In the genomic region with DNA sequence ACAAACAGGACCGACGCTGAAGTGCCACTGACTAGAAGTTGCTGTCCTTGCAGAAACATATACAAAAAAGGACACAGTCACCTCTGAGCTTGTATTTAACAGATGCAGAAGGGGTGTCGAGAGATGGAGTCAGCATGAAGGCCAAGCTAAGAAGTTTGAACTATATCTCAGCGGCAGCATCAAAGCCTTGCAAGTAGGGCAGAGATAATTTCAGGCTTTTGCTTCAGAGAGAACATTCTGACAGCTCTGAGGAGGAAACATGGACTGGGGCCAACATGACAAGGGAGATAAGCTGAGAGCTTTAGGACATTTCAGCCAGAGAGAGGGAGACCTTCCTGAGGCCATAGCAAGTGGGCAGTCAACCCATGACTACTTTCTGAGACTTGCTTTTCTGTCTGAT, we compare ENCODE assay signal across 15 mouse cellular contexts.
A peak's percentile ranks its signal among the peaks of the same experiment; 100 is the strongest.
DNase-seq lines count a peak whose midpoint lies in the region; ATAC-seq and TF ChIP-seq lines count a peak whose summit lies in the region.
"Had no signal": no experiment of that assay in that cellular context is flagged by ENCODE, and none has a peak within 500 bp of the region (broad histone marks: within the 10 kb centered on the region; RNA-seq: fewer than 3 reads in every experiment).

No protein-coding gene starts in this region.

- no peaks in the 10 kb centered on the region for H3K36me3 ChIP-seq in lung, embryonic 14.5 days (ENCODE audit: insufficient read depth)
- H3K36me3 ChIP-seq: forebrain, embryonic 10.5 days; midbrain, embryonic 10.5 days had no signal

- H3K4me3 ChIP-seq in lung, embryonic 14.5 days (ENCODE audit: low read depth, low read length): no peak overlapping the region
- H3K4me3 ChIP-seq in lung, adult 2 months (replicated peaks; ENCODE audit: extremely low read depth, low read depth, low read length): no peak overlapping the region
- H3K4me3 ChIP-seq: forebrain, embryonic 10.5 days; midbrain, embryonic 10.5 days had no signal

- TF ChIP-seq POLR2A in lung, adult 2 months (IDR thresholded peaks at IDR 0.05; ENCODE audit: borderline replicate concordance, extremely low read depth, low read depth, low read length): no peak

- intact Hi-C loops in heart, postnatal 25 days (cut with DNase I): no loop called here

- no peak overlapping the region for H3K27ac ChIP-seq in lung, embryonic 14.5 days (ENCODE audit: low read depth)
- H3K27ac ChIP-seq: forebrain, embryonic 10.5 days; hindbrain, embryonic 14.5 days; liver, embryonic 14.5 days; midbrain, embryonic 10.5 days had no signal

- no peaks in the 10 kb centered on the region for H3K4me1 ChIP-seq in lung, embryonic 14.5 days (ENCODE audit: insufficient read depth)
- no peaks in the 10 kb centered on the region for H3K4me1 ChIP-seq in lung, adult 2 months (ENCODE audit: control insufficient read depth, insufficient read depth, low read length)
- H3K4me1 ChIP-seq: forebrain, embryonic 10.5 days; midbrain, embryonic 10.5 days had no signal

- WGBS in lung, embryonic 14.5 days: 33% methylated on average over 4 of the region's 4 CpGs
- 52% methylated on average over 4 of the region's 4 CpGs for WGBS in lung, adult 2 months

- H3K27me3 ChIP-seq in lung, embryonic 14.5 days (ENCODE audit: insufficient read depth, low read length): no peaks in the 10 kb centered on the region

- DNase-seq in lung, embryonic 14.5 days: peak; percentile 90
- no peak for DNase-seq in lung, adult 2 months
- DNase-seq in heart, adult 8-10 months (ENCODE audit: low spot score): peak; percentile 45
- DNase-seq in heart, postnatal 25 days (ENCODE audit: low spot score): peak; percentile 1
- DNase-seq in ovary, postnatal 36 days (ENCODE audit: low spot score): peak; percentile 21
- no peak for DNase-seq in gastrocnemius, postnatal 4 days (ENCODE audit: low spot score in 2 of 2)
- DNase-seq in layer of hippocampus, adult 18-20 months (ENCODE audit: low spot score in 2 of 2): no peak
- no peak for DNase-seq in right cerebral cortex, postnatal 10 days (ENCODE audit: low spot score in 2 of 2)
- DNase-seq: cerebellum, adult 18-20 months; kidney, adult 18-20 months; layer of hippocampus, postnatal 36 days had no signal

- peak; percentile 89 for ATAC-seq in lung, embryonic 14.5 days (ENCODE audit: insufficient read depth)

- TF ChIP-seq CTCF in lung, embryonic 14.5 days (IDR thresholded peaks at IDR 0.05; ENCODE audit: low read depth): no peak
- no peak for TF ChIP-seq CTCF in lung, adult 2 months (IDR thresholded peaks at IDR 0.05; ENCODE audit: insufficient read depth, low read length)

- no peaks in the 10 kb centered on the region for H3K9me3 ChIP-seq in lung, embryonic 14.5 days (ENCODE audit: low read depth, low read length)
- H3K9me3 ChIP-seq: forebrain, embryonic 10.5 days; midbrain, embryonic 10.5 days had no signal

- H3K4me2 ChIP-seq in lung, embryonic 14.5 days: no peak overlapping the region
- H3K4me2 ChIP-seq: hindbrain, embryonic 14.5 days had no signal

- no peak overlapping the region for H3K9ac ChIP-seq in lung, embryonic 14.5 days
- H3K9ac ChIP-seq: hindbrain, embryonic 14.5 days; liver, embryonic 14.5 days had no signal

Comparison
In these comparisons a context has a peak if more than half of its experiments do, and no peak if none do; other contexts are left out.
1. DNase-seq: peak in lung, embryonic 14.5 days (single experiment), heart, adult 8-10 months (single experiment), heart, postnatal 25 days (single experiment) and ovary, postnatal 36 days (single experiment); none in lung, adult 2 months (single experiment), gastrocnemius, postnatal 4 days (0 of 2), layer of hippocampus, adult 18-20 months (0 of 2) and right cerebral cortex, postnatal 10 days (0 of 2).